Mouse (Mus musculus) mesoderm, embryonic 11.5 days (tissue): ENCODE measurements at regions not wholly inside any gene's neighbourhood (a gene's known extent, or its start where the extent isn't known, plus 50 kb on each side); places are given as distances from the start of the nearest gene placed in this dataset.

Experiments used
- DNase-seq: peaks from one replicate; pipeline ENCODE4 v3.0.0-alpha.2; 2012; ENCODE audit warnings: low read depth, low spot score

- DNase-seq = no peak
These were observed 297.5 kb upstream of the Thsd7b start for GRCm38 (mm10) chr1:128975586-128975985.

DNA sequence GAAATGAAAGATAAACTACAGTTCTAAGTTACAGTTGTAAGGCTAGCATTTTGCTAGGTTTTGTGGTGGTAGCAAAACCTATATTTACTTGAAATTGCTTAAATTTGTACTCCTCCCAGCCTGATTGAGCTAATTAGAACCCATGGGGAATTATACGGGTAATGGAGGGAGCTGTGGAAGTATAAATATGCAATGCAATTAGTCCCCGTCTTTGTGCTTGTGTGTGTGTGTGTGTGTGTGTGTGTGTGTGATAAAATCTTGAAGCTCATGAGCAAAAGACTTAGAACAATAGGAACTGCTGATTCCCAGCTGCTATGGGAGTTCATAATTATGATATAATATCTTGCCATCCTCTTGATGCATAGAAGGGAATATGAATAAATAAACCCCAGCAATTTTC, 321.7 kb upstream of the Thsd7b start:
- no peak for DNase-seq

GRCm38 (mm10) chr1:128950512-128950911, 322.6 kb upstream of the Thsd7b start:
- DNase-seq = no peak

DNA sequence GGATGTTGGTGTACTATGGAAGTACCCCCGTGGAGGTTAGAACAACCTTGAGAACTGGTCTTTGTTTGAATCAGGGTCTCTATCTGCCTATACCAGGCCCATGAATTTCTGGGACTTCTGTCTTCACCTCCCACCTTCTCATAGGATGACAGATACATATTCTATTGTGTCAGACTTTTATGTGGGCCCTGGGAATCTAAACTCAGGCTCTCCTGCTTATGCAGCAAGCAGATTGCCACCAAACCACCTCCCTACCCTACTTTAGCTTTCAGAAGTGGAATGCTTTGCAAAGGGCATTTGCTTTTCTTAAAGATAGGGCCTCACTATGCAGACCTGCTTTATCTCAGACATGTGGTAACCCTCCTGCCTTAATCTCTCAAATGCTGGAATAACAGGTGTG, 322.7 kb upstream of the Cxcr4 start:
- DNase-seq = no peak

GRCm38 (mm10) chr1:128912532-128912931, 320.4 kb upstream of the Cxcr4 start:
- DNase-seq = peak; percentile 39

DNA sequence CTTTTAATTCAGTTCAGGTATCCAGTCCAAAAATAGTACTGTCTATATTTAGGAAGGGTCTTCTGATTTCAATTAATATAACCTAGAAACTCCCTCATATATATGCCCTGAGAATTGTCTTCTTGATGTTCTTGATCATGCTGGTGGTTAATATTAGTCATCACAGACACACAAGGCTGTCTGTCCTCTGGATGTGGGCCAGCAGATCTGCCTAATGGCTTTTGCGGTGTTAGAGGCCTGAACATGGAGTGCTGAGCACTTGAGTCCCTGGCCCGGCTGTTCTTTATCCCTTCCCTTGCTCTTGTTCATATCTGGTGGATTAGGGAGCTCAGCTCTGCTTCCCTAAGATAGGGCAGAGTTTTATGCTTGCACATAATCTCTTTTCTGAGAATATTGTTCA, 315.5 kb upstream of the Cxcr4 start:
- no peak for DNase-seq

GRCm38 (mm10) chr1:128898025-128898424, 305.9 kb upstream of the Cxcr4 start:
- DNase-seq = no peak

DNA sequence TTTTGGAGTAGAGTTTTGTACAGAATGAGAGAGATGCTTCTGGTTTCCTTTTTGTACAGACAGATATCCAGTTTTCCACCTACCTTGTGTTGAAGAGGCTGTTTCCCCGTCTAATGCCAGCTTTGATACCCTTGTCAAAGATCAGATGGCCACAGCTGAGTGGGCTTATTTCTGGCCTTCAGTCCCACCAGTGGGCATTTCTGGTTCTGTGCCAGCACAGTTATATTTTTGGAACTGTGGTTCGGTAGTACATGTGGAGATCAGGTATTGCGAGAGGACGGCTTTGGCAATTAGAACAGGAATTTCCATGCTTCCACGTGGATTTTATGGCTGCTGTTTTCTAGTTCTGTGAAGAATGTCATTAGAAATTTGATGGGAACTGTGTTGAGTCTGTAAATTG, 302.5 kb upstream of the Cxcr4 start:
- DNase-seq = no peak

DNA sequence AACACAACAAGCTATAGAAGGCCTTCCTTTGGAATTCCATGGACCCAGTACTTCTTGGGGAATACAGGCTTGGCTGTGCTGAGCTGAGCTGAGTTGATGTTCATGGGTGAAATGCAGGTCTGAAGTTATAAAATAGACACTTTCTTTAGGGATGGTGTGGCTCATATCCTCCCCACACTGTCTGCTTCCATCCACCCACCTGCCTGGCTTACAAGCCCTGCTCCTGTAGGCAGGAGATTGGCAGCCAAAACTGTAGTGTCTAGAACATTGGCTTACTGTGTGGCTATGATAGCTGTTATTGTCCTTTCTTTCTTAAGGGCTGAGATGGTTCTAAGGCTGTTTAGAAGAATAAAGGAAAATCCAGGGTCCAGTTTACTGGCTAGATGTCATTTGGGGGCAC, 286.2 kb upstream of the Cxcr4 start:
- no peak for DNase-seq

- peak; percentile 76 for DNase-seq
These were observed 283.2 kb upstream of the Cxcr4 start for GRCm38 (mm10) chr1:128875289-128875688.

- DNase-seq = no peak
These were observed 282.1 kb upstream of the Cxcr4 start for GRCm38 (mm10) chr1:128874190-128874589.

GRCm38 (mm10) chr1:128868761-128869160, 276.7 kb upstream of the Cxcr4 start:
- DNase-seq = no peak

DNA sequence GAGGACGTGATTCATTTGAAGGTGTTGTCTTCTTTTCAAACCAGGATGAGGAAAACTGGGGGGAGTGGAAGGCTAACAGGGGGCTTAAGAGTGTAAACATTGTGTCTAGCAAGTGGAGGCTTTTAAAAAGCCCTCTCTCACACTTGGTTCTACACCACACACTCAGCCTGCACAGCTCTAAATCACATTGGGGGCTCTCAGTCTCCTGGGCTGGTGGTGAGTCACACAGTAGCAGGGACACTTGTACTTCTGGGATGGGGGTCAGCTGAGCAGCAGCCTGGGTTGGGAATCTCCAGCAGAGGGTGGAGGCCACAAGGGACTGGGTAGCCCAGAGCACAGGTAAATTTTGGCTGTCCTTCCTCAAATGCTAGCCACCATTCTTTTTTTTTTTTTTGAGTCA, 268.4 kb upstream of the Cxcr4 start:
- DNase-seq = no peak

GRCm38 (mm10) chr1:128860094-128860493, 268.0 kb upstream of the Cxcr4 start:
- DNase-seq = no peak

DNA sequence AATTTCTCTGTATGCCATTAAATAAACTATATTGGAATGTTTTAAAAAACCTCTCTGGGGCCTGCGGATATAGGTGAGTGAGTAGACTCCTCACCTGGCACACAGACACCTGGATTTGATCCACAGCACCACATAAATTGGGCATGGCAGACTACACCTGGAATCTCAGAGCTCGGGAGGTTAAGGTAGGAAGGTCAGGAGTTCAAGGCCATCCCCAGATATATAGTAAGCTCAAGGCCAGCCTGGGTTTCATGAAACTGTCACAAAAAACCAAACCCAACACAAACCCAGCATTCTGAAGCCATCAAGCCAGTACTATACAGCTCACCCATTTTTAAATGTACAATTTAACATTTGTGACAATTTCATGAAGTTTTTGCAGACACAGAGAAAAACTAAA, 266.6 kb upstream of the Cxcr4 start:
- no peak for DNase-seq

DNA sequence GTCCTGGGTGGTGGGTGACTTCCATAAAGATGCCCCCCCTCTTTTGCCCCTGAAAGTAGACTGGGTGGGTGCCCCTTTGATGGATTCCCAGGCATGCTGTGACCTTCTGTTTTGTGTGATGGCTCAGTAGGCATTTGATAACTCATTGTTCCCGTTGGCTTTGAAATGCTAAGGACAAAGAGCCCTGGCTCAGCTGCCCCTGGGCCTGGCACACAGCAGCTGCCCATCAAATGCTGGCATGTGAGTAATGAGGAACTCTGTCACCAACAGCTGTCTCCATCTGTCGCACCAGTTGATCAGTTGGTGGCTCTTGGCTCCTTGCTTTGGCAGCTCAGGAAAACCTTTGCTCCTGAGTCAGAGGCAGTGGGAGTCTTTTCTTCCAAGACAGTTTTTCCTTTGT, 264.8 kb upstream of the Cxcr4 start:
- DNase-seq = no peak

DNA sequence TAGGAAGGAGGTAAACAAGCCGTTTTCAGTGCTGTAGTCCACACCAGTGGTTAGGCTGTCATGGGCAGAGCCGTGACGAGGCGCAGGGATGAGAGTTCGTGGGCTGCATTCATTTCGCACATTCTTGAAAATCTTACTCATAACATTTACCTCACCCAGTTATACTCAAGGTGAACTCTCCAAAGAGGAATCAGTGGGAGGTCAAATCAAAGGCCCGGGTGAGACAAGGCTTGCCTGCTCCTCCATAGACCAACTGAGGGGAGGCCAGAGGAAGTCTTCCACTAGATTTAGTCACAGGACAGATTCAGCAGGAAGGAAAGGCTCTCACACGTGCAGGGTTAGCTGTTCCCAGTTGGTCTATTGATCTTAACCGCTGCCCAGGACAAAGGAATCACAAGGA, 262.6 kb upstream of the Cxcr4 start:
- no peak for DNase-seq

DNA sequence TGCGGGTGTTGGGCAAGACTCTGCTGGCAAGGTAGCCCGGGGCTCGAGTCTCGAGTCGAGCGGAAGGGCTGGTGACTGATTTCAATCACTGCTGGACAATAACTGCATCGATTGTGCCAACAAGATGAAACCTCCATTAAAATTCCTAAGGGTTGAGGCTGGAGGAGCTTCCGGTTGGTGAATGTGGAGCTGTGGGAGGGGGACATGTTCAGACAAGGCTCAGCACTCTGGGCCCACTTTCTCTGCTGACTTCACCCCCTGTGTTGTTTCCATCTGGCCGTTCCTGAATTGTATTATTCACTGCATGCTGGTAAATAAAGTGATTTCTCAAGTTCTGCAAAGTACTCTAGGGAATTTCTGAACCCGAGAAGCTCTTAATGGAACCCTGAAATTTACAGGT, 261.2 kb upstream of the Cxcr4 start:
- no peak for DNase-seq

DNA sequence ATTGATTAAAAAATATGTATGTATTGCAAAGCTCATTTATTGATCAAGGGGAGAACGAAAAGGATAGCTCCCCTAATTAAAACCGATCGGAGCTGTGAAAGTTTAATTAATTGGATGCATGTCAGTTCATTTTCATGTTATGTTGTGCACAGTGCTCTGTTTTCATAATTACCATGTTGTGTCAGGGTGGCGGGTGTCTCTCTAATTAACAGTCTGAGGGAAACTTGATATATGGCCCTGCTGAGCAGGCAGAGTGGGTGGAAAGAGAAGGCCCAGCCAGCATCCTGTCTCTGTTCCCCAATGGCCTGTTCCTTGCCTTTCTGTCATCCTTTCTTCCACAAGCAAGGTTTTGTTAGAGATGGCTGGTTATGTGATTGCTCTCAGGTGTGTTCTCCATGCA, 245.3 kb upstream of the Cxcr4 start:
- no peak for DNase-seq

DNA sequence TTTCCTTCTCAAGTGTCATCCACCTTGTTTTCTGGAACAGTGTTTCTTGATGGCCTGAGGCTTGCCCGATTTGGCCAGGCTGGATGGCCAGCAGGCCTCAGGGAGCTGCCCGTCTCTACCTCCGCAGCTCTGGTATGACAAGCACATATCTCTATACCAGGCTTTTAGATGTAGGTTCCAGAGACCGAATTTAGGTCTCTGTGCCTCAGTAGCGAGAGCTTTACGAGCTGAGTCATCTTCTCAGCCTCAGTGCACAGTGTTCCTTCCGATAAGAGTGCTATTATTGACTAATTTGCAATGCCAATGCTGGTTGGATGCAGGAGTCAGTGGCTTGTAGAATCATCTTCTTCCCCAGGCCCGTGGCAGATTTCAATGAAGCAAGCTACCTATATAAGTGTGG, 243.4 kb upstream of the Cxcr4 start:
- DNase-seq = no peak

GRCm38 (mm10) chr1:128833096-128833715, 241.1 kb upstream of the Cxcr4 start:
- DNase-seq = no peak

DNA sequence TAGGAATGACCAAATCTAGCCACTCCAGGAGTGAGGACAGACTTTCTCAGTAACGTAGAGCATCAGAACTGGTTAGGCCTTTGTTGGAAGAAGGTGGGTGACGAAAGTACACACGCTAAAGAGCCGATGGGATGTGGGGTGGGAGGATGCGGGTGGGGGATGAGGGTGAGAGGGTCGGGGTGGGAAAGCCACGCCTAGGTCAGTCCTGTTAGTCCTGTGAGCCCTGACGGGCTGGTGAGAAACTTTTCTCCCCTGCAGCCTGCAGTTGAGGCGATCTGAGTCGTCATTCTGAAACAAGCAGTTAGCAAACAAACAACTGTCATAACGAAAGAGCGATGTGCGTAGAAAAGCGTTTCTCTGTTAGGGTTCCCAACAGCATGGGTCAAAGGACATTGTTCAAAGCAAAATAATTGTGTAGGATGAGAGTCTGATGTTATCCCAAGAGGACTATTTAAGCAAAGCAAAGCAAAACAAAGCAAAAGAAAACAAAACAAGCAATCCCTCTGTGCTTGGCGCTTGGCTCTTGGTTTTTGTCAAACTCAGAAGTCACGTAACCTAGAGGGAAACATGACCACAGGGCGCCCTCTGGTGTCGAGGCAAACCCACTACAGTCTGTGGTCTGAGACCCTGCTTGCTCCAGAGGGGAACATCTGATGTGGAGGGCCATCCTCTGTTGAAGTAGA, 240.2 kb upstream of the Cxcr4 start:
- peak; percentile 85 for DNase-seq

GRCm38 (mm10) chr1:128830671-128831240, 238.7 kb upstream of the Cxcr4 start:
- DNase-seq = no peak
